Mouse (Mus musculus): Measurements from ENCODE around the gene Ces2h. TPM values are rescaled to one million over a fixed set of nuclear protein-coding genes. Genes with fewer than 3 reads are reported as not detected.
"Not testable (repeated sequence)": the region's sequence is repeated elsewhere in the genome, so short reads cannot be mapped to it uniquely, and the experiment has no call there.

The Ces2h gene
- not detected in 2 replicates for total RNA-seq (2014; fragmentation: Nextera tagmentation)
- not detected in 2 replicates for total RNA-seq (2017)

DNA sequence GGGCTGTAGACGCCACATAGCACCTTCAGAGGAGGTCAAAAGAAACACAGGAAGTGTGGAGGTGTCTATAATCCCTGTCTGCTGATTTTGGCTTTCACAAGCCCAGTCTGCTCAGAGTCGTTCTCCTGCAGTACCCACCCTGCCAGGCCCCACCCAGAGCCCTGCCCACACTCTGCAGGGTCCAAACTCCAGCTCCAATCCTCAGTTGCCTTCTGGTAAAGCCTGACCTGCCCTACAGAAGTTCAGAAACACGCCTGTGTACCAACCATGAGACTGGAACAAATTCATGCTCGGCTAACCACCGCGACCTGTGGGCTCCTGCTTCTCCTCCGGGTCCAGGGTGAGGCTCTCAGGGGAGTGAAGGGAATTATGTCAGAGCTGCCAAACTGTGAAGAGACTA, at the start of gene Ces2h:
Gene Ces2h, plus strand, starts transcription at position 268 of the 400 bp plus-strand sequence.
- no peak for ATAC-seq (replicated peaks; ENCODE audit: low FRiP score, low TSS enrichment, poor library complexity, severe bottlenecking)

DNA sequence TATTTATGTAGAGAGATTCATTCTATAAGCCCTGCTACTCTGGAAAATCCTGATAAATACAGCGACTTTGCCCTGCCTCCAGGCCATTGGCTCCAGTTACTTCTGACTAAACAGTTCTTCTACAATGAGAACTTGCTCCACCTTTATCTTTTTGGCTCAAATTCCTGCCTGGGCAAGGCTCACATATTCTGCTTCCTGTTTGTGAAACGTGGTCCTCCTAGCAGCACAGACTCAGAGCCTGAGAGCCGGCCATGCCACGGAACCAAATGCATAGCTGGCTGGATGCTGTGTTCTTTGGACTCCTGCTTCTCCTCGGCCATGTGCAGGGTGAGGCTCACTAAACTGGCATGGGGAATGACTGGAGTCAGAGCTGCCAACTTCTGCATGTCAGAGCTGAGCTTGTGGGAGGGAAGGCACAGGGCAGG, 39.1 kb upstream of the Ces2h start, which contains the start of gene Ces2g:
Gene Ces2g, plus strand, starts transcription at position 182 of the 425 bp plus-strand sequence.
- ATAC-seq (replicated peaks; ENCODE audit: low FRiP score, low TSS enrichment, poor library complexity, severe bottlenecking), result peak; percentile 83

DNA sequence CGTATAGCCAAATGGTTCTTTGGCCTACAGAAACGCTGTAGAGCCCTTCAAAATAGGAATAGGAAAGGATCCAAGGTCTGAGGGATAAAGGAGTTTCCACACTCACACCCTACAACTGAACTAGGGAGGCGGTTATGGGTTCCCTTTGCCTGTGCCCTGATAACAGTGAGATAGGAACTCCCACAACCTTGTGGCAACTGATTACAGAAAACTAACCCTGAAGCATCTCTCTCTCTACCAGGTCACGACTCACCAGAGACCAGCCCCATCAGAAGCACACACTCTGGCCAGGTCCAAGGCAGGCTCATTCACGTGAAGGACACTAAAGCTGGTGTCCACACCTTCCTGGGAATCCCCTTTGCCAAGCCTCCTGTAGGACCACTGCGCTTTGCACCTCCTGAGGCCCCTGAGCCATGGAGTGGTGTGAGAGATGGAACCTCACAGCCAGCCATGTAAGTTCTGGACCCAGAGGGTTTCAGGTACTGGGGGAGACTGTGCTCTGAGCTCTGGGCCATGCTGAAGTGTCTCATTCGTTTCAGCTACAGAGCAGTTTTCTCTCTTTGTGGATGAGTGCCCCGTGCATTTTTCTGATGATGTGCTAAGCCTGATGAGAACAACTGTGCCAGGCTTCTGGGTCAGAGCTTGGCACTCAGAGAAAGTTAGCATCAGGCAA, 38.3 kb upstream of the Ces2h start:
- peak; percentile 90 for ATAC-seq (replicated peaks; ENCODE audit: low FRiP score, low TSS enrichment, poor library complexity, severe bottlenecking)

DNA sequence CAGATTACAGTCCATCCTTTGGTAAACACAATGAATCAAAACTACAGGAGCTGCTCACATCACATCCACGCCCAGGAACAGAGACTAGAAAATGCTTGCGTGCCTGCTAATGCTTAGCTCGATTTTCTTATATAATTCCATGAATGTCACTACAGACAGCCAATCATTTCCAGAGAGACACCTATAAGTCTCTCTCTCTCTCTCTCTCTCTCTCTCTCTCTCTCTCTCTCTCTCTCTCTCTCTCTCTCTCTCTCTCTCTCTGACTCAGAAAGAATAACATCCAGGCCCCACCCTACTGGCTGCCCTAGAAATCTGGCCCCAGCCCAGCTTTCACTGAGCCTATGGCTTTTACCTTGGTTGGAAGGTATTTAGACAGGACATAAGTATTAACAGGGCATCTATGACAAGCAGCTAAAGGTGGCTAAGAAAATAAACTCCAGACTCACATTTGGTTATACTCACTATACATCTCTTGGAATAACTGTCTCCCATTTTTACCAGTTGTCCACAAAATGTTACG, 37.2 kb upstream of the Ces2h start:
- ATAC-seq (replicated peaks; ENCODE audit: low FRiP score, low TSS enrichment, poor library complexity, severe bottlenecking), result no peak

DNA sequence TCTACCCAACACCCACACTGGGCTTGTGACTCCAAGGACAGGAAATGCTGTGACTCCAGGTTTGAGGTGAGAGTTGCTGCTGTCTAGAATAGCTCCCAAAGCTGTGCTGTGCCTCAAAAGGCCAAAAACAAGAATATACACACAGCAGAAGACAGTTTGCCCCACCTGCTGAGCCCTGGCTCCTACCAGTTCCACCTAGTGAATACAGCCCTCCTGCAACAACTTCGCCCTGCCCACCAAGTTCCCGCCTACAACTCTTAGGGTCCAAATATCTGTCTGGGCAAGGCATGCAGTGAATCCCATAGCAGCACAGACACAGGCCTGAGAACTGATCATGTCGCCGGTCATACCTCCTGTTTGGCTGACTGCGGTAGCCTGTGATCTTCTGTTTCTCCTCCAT, 16.5 kb upstream of the Ces2h start:
- ATAC-seq (replicated peaks; ENCODE audit: low FRiP score, low TSS enrichment, poor library complexity, severe bottlenecking), result no peak

DNA sequence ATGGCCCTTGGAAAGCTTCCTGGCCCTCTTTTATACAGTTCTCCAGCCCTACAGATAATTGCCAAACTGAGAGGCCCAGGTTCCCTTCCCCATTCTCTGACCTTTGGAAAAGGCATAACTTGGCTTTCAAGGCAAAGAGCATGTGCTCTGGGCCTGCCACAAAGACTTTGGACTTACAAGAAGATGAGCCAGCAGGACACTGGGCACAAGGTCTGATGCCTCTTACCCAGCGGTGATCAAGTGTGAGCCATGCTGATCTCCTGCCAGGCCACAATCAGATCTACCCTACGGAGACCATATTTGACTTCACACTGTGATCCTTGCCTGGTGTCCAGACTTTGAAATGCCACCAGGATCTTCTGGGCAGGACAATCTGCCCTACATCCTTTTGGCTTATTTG, 15.7 kb upstream of the Ces2h start:
- no peak for ATAC-seq (replicated peaks; ENCODE audit: low FRiP score, low TSS enrichment, poor library complexity, severe bottlenecking)

DNA sequence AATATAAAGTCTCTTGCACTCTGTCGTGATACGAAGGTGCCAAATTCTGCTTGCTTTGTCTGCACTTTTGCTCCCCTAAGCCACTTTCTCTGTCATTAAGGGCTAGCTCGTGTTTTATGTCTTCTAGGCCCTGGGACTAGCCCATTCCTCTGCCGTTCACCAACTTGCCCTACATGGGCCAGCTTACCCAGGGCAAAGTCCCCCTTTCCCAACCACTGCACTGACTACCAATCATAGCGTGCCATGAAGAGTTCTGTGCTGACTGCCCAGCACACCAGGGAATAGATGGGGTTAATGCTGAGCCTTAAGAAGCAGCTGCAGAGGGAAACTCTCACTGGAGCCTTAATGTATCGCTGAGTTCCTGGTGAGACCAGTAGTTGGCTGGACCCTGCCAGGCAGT, 2.5 kb upstream of the Ces2h start:
- ATAC-seq (replicated peaks; ENCODE audit: low FRiP score, low TSS enrichment, poor library complexity, severe bottlenecking), result no peak

DNA sequence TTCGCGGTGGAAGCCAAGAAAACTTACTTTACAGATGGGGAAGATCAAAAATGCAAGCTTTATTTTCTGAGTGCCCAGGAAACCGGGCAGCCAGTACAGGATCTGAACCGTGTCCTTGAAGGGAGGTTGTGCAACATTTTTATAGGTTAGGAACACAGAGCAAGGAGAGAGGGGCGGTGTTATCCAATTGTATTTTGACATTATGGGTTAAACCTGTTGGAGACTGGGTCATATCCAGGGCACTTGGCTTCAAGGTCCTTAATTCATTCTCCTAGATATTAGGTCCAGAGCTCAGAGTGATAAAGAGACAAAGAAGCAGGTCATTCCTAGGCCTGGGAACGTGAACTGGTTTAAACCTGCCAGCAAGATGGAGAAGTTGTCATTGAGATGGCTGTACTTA, 1.5 kb upstream of the Ces2h start:
- no peak for ATAC-seq (replicated peaks; ENCODE audit: low FRiP score, low TSS enrichment, poor library complexity, severe bottlenecking)

DNA sequence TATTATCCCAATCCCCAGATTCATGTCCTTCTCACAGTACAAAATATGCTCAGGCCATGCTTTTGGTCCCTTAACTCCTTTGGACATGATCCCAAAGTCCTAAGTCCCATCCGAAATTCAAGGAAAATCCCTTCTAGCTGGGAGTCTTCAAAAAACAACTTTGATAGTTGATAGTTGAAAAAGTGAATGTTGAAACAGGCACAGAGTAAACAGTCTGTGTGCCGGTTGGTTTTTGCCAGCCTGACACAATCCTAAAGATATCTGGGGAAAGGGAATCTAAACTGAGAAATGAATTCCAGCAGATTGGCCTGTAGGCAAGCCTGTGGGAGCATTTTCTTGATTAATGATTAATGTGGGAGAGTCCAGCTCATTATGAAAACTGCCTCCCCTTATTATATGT, 9.3 kb downstream of the Ces2h start:
- ATAC-seq (replicated peaks; ENCODE audit: low FRiP score, low TSS enrichment, poor library complexity, severe bottlenecking), result no peak

DNA sequence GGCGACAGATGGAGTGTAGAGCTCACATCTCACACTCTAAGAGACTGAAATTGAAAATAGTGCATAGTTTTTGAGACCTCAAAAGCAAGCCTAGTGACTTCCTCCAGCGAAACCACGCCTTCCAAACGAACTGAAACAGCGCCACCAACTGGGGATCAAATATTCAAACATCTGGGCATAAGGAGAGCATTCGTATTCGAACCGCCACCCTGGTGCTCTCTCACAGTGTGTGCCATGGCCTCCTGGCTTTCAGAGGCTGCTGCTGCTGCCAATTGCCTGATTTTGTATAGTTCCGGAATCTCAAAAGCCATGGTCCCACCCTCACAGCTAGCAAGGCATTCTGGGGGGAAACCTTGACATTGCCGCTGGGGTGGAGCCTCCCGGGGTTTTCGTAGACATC, 10.5 kb downstream of the Ces2h start:
- 0 out of 2 replicates have a peak, but pooled peaks have one; percentile 30 for ATAC-seq (replicated peaks; ENCODE audit: low FRiP score, low TSS enrichment, poor library complexity, severe bottlenecking)

DNA sequence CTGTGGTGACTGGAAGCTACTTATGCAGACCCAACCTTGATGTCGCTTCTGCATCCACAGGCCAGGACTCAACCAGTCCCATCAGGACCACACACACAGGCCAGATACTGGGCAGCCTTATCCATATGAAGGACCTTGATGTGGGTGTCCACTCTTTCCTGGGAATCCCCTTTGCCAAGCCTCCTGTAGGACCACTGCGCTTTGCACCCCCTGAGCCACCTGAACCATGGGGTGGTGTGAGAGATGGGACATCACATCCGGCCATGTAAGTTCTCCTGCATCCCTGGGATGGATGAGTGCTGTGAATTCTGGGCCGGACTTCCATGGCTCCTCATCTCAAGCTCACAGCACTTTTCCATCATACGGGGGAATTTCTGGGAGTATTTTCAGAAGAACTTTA, 13.7 kb downstream of the Ces2h start:
- ATAC-seq (replicated peaks; ENCODE audit: low FRiP score, low TSS enrichment, poor library complexity, severe bottlenecking), result no peak

DNA sequence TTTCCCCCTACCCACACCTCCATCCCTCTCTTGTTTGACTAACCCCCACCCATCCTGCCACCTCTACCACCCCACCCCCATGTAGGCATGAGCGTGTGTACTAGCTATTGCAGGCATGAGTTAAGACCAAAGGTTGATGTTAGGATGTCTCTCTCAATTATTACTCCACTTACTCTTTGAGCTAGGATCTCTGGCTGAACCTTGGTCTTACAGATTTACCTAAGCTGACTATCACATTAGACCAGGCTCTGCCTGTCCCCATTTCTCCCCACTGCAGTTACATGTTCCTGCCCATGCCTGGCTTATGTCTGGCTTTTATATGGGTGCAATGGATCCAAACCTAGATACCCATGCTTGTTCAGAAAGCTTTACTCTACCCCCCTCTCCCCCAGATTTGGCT, 21.3 kb downstream of the Ces2h start:
- ATAC-seq (replicated peaks; ENCODE audit: low FRiP score, low TSS enrichment, poor library complexity, severe bottlenecking), result no peak

DNA sequence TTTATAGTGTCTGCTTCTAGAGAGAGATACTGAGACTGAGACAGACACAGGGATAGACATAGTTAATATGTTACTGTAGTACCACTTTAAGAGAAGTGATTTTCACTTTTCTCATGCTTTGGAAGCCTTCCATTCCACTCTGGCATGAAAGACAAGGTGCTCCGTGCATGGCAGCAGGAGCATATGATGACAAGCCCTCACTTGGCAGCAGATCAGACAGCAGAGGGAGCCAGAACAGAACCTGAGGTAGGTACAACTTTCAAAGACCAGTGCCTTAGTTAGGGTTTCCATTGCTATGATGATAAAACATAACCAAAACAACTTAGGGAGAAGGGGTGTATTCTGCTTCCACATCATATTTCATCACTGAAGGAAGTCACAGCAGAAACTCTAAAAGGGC, 22.4 kb downstream of the Ces2h start:
- ATAC-seq (replicated peaks; ENCODE audit: low FRiP score, low TSS enrichment, poor library complexity, severe bottlenecking), result no peak

DNA sequence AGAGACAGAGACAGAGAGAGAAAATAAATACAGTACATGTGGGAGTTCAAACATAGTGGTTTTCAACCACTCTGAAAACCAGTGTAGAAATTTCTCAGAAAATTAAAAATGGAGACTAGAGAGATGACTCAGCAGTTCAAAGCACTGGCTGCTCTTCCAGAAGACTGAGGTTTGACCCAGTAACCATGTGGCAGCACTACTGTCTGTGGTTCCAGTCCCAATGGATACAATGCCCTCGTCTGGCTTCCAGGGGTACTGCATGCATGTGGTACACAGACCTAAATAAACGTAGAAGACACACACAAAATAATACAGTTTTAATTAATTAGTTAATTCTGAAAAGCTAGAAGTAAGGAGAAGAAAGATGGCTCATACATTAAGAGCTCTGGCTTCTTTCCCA, 24.4 kb downstream of the Ces2h start:
- peak; percentile 91 for ATAC-seq (replicated peaks; ENCODE audit: low FRiP score, low TSS enrichment, poor library complexity, severe bottlenecking)

DNA sequence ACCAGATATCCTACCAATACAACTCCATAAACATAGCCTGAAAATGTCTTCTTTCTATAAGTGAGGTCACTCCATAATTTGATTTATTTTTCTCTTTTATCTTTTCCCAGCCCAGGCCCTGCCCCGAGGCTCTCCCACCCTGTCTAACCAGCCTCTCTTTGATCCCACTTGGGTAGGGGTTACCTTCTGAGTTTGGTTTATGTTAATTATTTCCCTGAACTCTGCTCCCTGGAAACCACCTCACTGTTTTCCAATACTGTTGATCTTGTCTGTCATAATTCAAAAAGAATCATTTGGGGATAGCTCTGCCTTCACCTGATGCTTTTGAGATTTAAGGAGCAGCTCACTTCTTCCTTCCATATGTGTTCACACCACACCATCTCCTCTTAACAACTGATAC, 42.9 kb downstream of the Ces2h start:
- ATAC-seq (replicated peaks; ENCODE audit: low FRiP score, low TSS enrichment, poor library complexity, severe bottlenecking), result no peak

DNA sequence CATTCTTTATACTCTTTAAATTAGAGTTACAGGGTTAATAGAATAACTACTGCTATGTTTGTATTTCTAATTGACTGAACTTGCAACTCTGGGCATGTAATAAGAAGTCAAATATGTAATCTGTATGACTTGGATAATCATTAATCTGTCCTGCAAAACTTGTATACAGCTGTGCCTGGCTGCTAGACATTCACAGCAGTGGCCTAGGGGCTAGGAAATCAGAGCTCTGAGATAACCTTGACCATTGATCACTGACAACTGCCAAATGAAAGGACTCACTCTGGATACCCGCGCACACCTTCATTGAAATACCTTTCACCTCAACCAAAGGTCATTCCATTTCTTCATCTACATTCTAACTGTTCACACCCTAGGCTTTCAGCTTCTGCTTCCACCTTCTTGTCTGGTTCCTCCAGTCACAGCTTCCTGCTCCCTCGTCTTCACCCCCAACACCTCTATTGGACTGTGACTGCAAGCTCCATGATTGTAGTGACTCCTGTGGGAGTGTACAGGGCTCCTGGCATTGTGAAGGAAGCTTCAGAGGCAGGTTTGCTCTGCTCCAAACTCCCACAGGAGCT, 45.3 kb downstream of the Ces2h start:
- no peak for ATAC-seq (replicated peaks; ENCODE audit: low FRiP score, low TSS enrichment, poor library complexity, severe bottlenecking)

DNA sequence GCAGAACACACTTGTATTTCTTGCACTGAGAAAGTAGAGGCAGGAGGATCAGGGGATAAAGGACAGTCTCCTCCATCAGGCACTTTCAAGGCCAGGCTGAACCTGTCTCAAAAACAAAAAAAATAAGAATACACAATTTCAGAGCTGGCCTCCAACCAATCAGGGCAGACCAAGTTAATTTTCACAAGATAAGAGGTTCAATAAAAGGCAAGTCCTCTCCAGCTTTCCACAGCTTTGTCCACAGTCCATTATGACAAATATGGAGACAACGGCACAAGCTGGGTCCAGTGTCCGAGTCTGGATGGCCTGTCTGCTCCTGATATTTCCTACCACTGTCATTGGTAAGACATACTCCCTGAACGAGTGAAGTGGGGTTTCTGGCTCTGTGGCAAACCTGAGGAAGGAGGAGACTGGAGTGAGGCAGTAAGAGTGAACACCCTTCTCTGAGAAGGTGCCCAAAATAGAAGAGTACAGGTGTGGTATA, 47.8 kb downstream of the Ces2h start, which contains the start of gene Ces3a:
Gene Ces3a, plus strand, starts transcription at position 231 of the 484 bp plus-strand sequence.
- ATAC-seq (replicated peaks; ENCODE audit: low FRiP score, low TSS enrichment, poor library complexity, severe bottlenecking), result no peak

DNA sequence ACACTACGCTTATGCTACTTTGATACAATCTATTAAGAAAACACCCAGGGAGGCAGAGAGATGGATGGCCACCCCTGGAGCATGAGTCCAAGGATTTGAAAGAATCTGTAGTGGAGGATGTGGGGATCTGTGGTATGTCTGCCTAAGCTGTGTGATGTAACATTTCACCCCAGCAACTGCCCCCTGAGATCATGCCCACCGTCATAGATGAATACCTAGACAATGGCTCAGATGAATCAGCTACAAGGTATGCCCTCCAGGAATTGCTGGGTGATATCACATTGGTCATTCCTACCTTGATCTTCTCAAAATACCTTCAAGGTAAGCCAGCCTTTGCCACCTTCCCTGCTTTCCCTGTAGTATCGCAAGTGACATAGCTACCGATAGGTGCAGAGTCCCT, 55.6 kb downstream of the Ces2h start:
- ATAC-seq (replicated peaks; ENCODE audit: low FRiP score, low TSS enrichment, poor library complexity, severe bottlenecking), result no peak

DNA sequence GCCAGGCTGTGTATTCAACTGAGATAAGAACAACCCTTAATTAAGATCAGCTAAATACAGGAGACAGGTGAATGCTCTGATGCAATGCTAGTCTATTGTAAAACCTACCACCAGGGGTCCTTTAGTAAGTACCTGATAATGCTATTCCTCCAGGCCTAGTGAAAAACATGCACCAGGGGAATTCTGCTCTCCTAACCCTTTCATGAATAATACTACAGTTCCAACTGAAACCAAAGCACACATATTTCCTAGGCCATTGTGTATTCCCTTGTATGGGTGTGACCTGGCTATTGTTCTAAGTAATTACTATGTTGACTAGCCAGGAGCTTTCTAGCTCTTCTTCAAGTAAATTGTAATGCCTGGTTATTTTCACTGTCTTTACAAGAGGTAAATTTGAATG, 59.4 kb downstream of the Ces2h start:
- no peak for ATAC-seq (replicated peaks; ENCODE audit: low FRiP score, low TSS enrichment, poor library complexity, severe bottlenecking)

DNA sequence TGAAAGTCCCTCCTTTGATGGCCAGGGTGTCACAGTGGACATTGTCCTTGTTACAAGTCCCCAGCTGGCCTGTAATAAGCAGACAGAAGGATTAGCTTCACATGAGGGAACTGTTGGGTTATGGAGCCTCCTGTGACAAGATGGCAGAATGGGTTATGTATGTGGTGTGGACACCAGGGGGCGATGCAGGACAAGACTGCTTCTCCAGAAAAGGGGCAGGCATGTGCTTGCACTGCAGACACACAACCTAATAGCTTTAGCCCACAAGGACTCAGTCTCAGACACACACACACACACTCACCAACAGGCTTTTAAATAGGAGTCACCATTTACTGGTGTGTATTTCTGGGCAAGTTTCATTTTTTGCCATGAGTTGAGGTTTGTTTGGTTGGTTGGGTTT, 66.1 kb downstream of the Ces2h start:
- peak; percentile 80 for ATAC-seq (replicated peaks; ENCODE audit: low FRiP score, low TSS enrichment, poor library complexity, severe bottlenecking)

DNA sequence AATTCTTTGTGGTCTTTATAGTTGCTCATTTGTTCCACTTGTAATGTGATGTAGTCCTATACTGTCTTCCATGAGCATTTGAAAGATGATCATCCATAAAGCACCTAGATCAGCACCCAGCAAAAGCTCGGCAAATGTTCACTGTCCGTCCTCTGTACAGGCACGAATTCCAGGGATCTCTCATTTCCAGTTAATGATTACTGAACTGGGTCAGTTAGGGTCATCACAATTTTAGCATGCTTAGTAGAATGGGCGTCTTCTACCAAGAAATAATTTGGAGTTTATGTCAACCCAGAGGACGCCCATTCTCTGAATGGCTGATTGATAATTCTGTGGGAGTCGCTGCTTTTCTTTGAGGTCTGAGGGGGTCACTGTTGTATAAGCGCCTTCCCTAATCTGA, 67.3 kb downstream of the Ces2h start:
- not testable (repeated sequence) for ATAC-seq (replicated peaks; ENCODE audit: low FRiP score, low TSS enrichment, poor library complexity, severe bottlenecking)

Measured in megakaryocyte-erythroid progenitor cell, adult 5-6 weeks (primary cell).